Mouse (Mus musculus) G1E (cell line): Measurements from ENCODE around the gene Dlx5.

Experiments used
- CTCF ChIP-seq: IDR thresholded peaks from 2 replicates; pipeline ENCODE4 v1.5.1; 2012; ENCODE audit warnings: low read depth, low read length, inconsistent platforms, mixed read lengths
- GATA1 ChIP-seq: IDR thresholded peaks from 2 replicates; pipeline ENCODE4 v1.6.1; 2012; ENCODE audit warnings: borderline replicate concordance, low read length, inconsistent platforms, mixed read lengths

GRCm38 (mm10) chr6:6931507-6931906 lies 49.6 kb upstream of the Dlx5 start:
- TF ChIP-seq CTCF (no peak), GATA1 (no peak)
